Mouse (Mus musculus) urinary bladder, adult 2 months (tissue): ENCODE measurements around the gene Rpl35. TPM values are rescaled to one million over a fixed set of nuclear protein-coding genes. Genes with fewer than 3 reads are reported as not detected.

Source experiments
- polyA plus RNA-seq: library from polyadenylated mRNA; depleted of rRNA; stranded (reverse); fragments of >200 nt; gene quantifications from 2 replicates; pipeline ENCODE4 v1.2.3, GENCODE M21; 2012; rRNA removed

Gene Rpl35
- polyA plus RNA-seq, 1 experiment = 609 TPM

Other genes starting within 250 kb of the Rpl35 start
- gene Nr6a1, start 77.9 kb downstream of the Rpl35 start, polyA plus RNA-seq = 5.3 and 5.4 TPM in 2 replicates
- 7.7 and 12.3 TPM in 2 replicates for gene Olfml2a, start 73.6 kb downstream of the Rpl35 start, polyA plus RNA-seq
- gene Wdr38, start 8.1 kb downstream of the Rpl35 start, polyA plus RNA-seq = 0.88 and 1.1 TPM in 2 replicates
- gene Arpc5l, start 276 bp downstream of the Rpl35 start, polyA plus RNA-seq = 72.3 and 79.9 TPM in 2 replicates
- 27.6 and 33.4 TPM in 2 replicates for gene Golga1, start 59.9 kb upstream of the Rpl35 start, polyA plus RNA-seq
- gene Scai, start 185.1 kb upstream of the Rpl35 start, polyA plus RNA-seq = 5.0 and 5.7 TPM in 2 replicates
- 48.7 and 51.5 TPM in 2 replicates for gene Ppp6c, start 220.8 kb upstream of the Rpl35 start, polyA plus RNA-seq